Mouse (Mus musculus): ENCODE measurements at regions not wholly inside any gene's neighbourhood (a gene's known extent, or its start where the extent isn't known, plus 50 kb on each side); places are given as distances from the start of the nearest gene placed in this dataset.
A peak's percentile ranks its signal among the peaks of the same experiment; 100 is the strongest.

GRCm38 (mm10) chr9:120866251-120866650, 62.8 kb upstream of the Ctnnb1 start:
- no peak for DNase-seq (ENCODE audit: low spot score)

GRCm38 (mm10) chr9:120866709-120867108, 62.3 kb upstream of the Ctnnb1 start:
- DNase-seq (ENCODE audit: low spot score) = peak; percentile 76

DNA sequence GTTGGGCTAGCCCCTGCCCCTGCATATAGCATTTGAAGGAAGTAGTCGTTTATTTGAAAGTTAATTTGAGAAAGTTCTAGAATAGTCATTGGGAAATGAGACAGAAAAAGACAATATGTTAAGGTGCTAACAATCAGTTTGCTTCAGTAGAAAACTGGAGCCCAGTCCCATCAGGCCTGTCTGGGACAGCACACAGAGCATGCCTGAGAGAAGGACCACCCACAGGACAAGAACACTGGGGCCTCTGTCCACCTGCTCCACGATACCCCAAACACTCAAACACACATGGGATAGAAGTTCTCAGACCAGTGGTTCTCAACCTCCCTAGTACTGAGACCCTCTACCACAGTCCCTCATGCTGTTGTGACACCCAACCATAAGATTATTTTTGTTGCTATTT, 61.2 kb upstream of the Ctnnb1 start:
- DNase-seq (ENCODE audit: low spot score) = no peak

GRCm38 (mm10) chr9:120868330-120868729, 60.7 kb upstream of the Ctnnb1 start:
- no peak for DNase-seq (ENCODE audit: low spot score)

DNA sequence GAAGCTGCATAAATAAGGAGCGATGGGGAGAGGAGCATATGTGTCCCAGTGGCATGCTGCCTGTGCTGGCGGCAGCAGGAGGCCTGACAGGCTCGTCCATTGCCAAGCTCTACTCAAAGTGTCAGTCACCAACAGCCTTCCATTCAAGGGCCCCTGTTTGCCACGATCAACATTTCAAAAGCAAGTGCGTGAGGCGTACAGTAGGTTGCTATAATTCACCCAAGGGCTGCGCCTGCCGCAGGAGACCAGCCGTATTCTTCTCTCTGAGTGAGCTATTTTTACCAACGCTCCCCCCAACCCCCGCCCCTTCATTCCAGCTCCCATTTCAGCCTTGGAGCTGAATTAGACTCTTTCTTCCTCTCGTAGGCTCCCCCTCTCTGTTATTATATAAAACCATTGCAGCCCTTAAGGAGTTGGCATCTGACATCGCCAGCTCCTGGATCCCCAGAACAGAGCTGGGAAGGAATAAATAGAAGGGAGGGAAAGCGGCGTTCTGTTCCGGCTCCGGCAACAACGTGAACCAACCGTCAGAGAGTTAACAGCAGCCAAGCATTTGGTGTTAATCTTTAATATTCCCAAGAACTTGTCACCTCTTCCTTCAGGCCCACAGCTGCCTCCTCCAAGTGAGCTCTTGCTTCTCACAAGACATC, 59.5 kb upstream of the Ctnnb1 start:
- no peak for DNase-seq (ENCODE audit: low spot score)

- DNase-seq (ENCODE audit: low spot score) = no peak
These were observed 55.7 kb upstream of the Ctnnb1 start for GRCm38 (mm10) chr9:120873293-120873692.

DNA sequence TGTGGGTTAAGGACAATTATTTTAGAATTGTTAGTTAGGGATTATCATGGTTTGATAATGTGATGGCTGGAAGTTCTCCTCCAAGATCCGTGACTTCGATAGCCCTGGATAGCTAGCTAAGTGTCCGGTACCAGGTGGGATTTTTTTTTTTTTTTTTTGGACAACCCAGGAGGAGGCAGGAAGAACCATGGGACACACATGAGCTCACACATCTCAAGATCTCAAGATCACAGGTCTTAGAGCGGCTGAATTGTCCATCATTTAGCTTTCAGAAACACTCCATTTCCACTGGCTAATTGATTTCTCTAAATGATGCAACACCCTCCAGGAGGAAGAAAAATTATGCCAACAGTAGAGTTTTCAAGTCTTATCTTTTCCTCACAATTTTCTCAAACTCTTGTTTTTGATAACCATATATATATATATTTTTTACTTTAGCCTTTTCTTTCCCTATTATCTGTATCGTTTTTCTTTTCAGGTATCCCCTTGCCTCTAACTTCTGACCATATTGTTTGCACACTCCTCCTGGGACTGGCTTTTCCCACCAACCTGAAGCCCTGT, 54.5 kb upstream of the Ctnnb1 start:
- DNase-seq (ENCODE audit: low spot score) = no peak

GRCm38 (mm10) chr9:120877101-120877500, 51.9 kb upstream of the Ctnnb1 start:
- no peak for DNase-seq (ENCODE audit: low spot score)

Measured in MN1 (cell line).